Mouse (Mus musculus): ENCODE data around the gene Zcchc24. TPM values are rescaled to one million over a fixed set of nuclear protein-coding genes. Genes with fewer than 3 reads are reported as not detected.

The Zcchc24 gene
- total and polyA plus RNA-seq, 2 experiments, result 27.3 to 53.0 TPM

DNA sequence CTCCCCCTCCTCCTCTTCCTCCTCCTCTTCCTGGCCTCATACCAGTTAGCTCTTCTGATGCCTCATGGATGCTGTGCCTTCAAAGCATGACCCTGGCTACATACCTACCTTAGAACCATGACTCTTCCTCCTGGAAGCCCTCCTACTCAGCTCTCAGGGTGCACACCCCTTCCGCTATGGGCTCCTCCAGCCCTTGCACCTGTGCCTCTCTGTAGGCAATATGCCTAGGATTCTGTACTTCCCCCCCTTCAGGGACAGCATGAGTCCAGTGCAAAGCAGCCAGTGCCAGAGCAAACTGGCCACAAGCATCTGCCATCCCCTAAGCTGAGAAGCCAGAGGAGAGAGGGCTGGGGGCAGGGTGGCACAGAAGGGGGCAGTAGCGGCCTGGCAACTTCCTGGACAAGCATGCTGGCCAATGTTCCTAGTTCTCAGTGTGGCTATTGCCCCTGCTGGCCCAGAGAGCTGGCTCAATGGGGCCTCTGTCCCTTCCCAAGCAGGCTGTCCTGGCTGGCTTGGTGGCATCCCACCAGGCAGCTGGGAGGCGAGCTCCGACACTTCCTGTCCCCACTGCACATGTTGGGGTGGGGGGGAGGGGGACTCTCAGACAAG is 28.8 kb downstream of the Zcchc24 start:
- peaks cover 7% of the 10 kb centered on the region for H3K36me3 ChIP-seq (ENCODE audit: control insufficient read depth, insufficient read depth, low read length)
- TF ChIP-seq CTCF (IDR thresholded peaks at IDR 0.05; ENCODE audit: low read depth, low read length) (no peak), POLR2A (IDR thresholded peaks at IDR 0.05; ENCODE audit: extremely low read depth, insufficient read depth, low read length) (no peak)
- H3K9ac ChIP-seq (ENCODE audit: low read depth, low read length), result no peak overlapping the region
- H3K27ac ChIP-seq (replicated peaks; ENCODE audit: insufficient read depth, low read depth, low read length), result no peak overlapping the region
- WGBS, result 85% methylated on average over 4 of the region's 4 CpGs
- H3K4me1 ChIP-seq (ENCODE audit: control insufficient read depth, insufficient read depth, low read length), result peaks cover 41% of the 10 kb centered on the region
- no peak overlapping the region for H3K4me3 ChIP-seq (ENCODE audit: insufficient read depth, low read depth, low read length)
- peaks cover 8% of the 10 kb centered on the region; the same call in 1 of the 2 replicates for H3K79me2 ChIP-seq (ENCODE audit: control insufficient read depth, insufficient read depth, low read length)
- DNase-seq (ENCODE audit: extremely low read depth, low read depth, low spot score), result no peak
- no peaks in the 10 kb centered on the region for H3K27me3 ChIP-seq (ENCODE audit: control insufficient read depth, insufficient read depth, low read length)

DNA sequence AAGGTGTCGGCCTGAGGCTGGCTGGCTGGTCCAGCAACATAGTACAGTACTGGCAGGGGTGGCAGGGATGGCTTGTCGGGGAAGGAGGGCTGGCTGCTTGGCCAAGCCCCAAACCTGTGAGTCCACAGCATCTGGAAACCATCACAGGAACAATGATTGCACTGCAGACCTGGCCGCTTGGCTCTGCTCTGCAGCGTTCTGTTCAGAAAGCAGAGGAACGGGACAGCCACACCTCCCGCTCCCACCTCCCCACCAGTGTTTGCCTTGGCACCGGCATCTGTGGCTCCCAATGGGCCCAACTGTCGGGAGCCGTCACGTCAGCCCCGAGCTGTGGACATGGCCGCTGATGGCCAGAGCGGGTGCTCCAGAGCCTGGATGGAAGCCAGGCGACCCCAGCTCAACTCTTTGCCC is 30.2 kb downstream of the Zcchc24 start:
- peak; percentile 69 for DNase-seq (ENCODE audit: extremely low read depth, low read depth, low spot score)
- peak overlapping the region; percentile 4; the same call in 1 of the 2 replicates for H3K27ac ChIP-seq (replicated peaks; ENCODE audit: insufficient read depth, low read depth, low read length)
- 0 out of 2 replicates have a peak, but pooled peaks have one; percentile 9 for TF ChIP-seq CTCF (IDR thresholded peaks at IDR 0.05; ENCODE audit: low read depth, low read length)
- TF ChIP-seq POLR2A (IDR thresholded peaks at IDR 0.05; ENCODE audit: extremely low read depth, insufficient read depth, low read length), result no peak
- WGBS, result 21% methylated on average over 14 of the region's 14 CpGs
- peaks cover 3% of the 10 kb centered on the region; the same call in 1 of the 2 replicates for H3K36me3 ChIP-seq (ENCODE audit: control insufficient read depth, insufficient read depth, low read length)
- peaks cover 38% of the 10 kb centered on the region for H3K4me1 ChIP-seq (ENCODE audit: control insufficient read depth, insufficient read depth, low read length)
- no peak overlapping the region for H3K9ac ChIP-seq (ENCODE audit: low read depth, low read length)
- peaks cover 12% of the 10 kb centered on the region for H3K79me2 ChIP-seq (ENCODE audit: control insufficient read depth, insufficient read depth, low read length)
- H3K27me3 ChIP-seq (ENCODE audit: control insufficient read depth, insufficient read depth, low read length), result no peaks in the 10 kb centered on the region
- no peak overlapping the region for H3K4me3 ChIP-seq (ENCODE audit: insufficient read depth, low read depth, low read length)

DNA sequence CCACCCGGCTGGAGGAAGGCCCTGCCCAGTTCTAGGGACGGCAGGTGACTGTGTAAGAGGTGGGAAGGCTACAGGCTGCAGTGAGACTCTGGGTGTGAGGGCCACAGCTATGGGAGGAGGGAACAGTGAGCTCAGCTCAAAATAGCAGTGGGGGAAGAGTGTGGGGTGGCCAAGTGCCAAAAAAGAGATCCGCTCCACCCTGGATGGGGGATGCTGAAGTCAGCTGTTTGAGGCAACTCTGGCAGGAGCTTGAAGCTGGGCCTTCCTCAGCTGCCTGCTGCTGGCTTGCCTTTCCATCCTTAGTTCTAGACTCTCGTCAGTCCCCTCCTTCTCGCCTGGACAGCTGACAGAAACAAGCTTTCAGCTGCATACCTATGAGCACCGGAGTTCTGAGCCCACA is 32.2 kb downstream of the Zcchc24 start:
- Histone ChIP-seq H3K79me2 (ENCODE audit: control insufficient read depth, insufficient read depth, low read length) (peaks cover 12% of the 10 kb centered on the region), H3K9ac (ENCODE audit: low read depth, low read length) (no peak overlapping the region; the same call in 1 of the 2 replicates), H3K27ac (replicated peaks; ENCODE audit: insufficient read depth, low read depth, low read length) (peak overlapping the region; percentile 32), H3K4me3 (ENCODE audit: insufficient read depth, low read depth, low read length) (no peak overlapping the region), H3K4me1 (ENCODE audit: control insufficient read depth, insufficient read depth, low read length) (peaks cover 32% of the 10 kb centered on the region), H3K36me3 (ENCODE audit: control insufficient read depth, insufficient read depth, low read length) (peaks cover 3% of the 10 kb centered on the region; the same call in 1 of the 2 replicates), H3K27me3 (ENCODE audit: control insufficient read depth, insufficient read depth, low read length) (no peaks in the 10 kb centered on the region)
- TF ChIP-seq POLR2A (IDR thresholded peaks at IDR 0.05; ENCODE audit: extremely low read depth, insufficient read depth, low read length), result no peak
- TF ChIP-seq CTCF (IDR thresholded peaks at IDR 0.05; ENCODE audit: low read depth, low read length), result no peak
- WGBS, result 57% methylated on average over 6 of the region's 6 CpGs
- DNase-seq (ENCODE audit: extremely low read depth, low read depth, low spot score), result peak; percentile 46

DNA sequence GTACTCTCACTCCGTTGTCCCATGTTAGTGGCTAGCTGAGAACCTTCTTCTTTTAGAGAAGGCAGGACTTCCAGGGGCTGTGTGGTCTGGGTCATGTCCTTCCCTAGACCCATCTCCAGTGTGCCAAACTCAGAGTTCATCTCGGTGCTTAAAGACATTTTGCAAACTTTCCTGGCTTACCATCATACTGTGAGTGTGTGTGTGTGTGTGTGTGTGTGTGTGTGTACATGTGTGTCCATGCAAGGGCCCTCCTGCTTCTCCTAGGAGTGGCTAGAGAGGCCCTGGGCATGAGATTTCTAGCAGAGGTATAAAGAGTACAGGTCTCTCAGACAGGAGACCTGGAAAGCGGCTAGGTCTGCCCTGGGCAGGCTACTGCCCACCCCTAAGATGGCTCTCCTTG is 32.7 kb downstream of the Zcchc24 start:
- peaks cover 12% of the 10 kb centered on the region for H3K79me2 ChIP-seq (ENCODE audit: control insufficient read depth, insufficient read depth, low read length)
- WGBS, result 41% methylated on average over 3 of the region's 3 CpGs
- H3K4me3 ChIP-seq (ENCODE audit: insufficient read depth, low read depth, low read length), result no peak overlapping the region
- H3K36me3 ChIP-seq (ENCODE audit: control insufficient read depth, insufficient read depth, low read length), result peaks cover 3% of the 10 kb centered on the region; the same call in 1 of the 2 replicates
- H3K9ac ChIP-seq (ENCODE audit: low read depth, low read length), result no peak overlapping the region; the same call in 1 of the 2 replicates
- H3K27ac ChIP-seq (replicated peaks; ENCODE audit: insufficient read depth, low read depth, low read length), result peak overlapping the region; percentile 32
- peaks cover 32% of the 10 kb centered on the region for H3K4me1 ChIP-seq (ENCODE audit: control insufficient read depth, insufficient read depth, low read length)
- H3K27me3 ChIP-seq (ENCODE audit: control insufficient read depth, insufficient read depth, low read length), result no peaks in the 10 kb centered on the region
- TF ChIP-seq CTCF (IDR thresholded peaks at IDR 0.05; ENCODE audit: low read depth, low read length) (no peak), POLR2A (IDR thresholded peaks at IDR 0.05; ENCODE audit: extremely low read depth, insufficient read depth, low read length) (no peak)
- no peak for DNase-seq (ENCODE audit: extremely low read depth, low read depth, low spot score)

DNA sequence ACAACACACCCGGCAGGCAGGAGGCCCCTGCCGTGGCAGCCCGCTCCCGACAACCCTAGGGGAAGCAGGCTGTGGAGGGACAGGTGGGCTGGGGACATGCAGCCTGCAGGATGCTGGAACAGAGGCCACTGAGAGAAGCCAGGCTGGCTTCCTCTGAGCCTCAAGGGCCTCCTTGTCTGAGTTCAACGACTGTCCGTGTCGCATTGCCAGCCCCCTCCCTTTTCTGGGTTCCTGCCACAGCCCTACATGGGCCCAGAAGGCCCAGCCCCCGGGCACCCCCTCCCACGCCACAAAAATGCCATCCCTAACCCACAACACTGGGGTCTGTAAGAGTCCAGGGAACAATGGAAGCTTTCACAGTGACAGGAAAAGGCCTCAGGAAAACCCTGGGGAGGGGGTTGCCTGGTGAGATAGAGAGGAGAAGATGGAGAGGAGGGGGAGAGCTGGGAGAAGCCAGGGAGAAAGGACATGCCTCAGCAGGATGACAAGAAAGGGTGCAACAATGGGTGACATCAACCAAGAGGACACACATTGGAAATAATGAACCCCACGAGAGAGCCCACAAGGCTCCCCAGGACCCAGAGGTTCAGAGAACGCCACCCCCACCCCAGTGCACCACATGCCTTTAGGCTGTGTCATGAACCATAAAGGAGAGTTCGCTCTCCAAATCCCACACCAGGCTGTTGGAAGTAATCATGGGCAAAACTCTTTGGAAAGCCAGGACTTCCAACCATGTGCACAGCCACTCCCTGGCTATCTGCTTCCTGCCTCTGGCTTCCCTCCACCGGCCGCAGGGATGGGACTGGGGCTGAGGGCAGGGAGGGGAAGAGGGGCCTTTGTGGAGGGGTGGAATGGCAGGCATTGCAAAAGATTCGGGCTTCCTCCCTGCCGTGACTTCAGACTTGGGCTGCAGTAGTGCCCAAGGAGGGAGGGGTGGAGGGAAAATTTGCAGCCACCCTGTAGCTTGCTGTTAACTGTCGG is 33.8 kb downstream of the Zcchc24 start:
- H3K27ac ChIP-seq (replicated peaks; ENCODE audit: insufficient read depth, low read depth, low read length), result peak overlapping the region; percentile 50; the same call in 1 of the 2 replicates
- H3K9ac ChIP-seq (ENCODE audit: low read depth, low read length), result no peak overlapping the region
- TF ChIP-seq CTCF (IDR thresholded peaks at IDR 0.05; ENCODE audit: low read depth, low read length) (no peak), POLR2A (IDR thresholded peaks at IDR 0.05; ENCODE audit: extremely low read depth, insufficient read depth, low read length) (no peak)
- no peaks in the 10 kb centered on the region for H3K27me3 ChIP-seq (ENCODE audit: control insufficient read depth, insufficient read depth, low read length)
- no peaks in the 10 kb centered on the region for H3K36me3 ChIP-seq (ENCODE audit: control insufficient read depth, insufficient read depth, low read length)
- H3K79me2 ChIP-seq (ENCODE audit: control insufficient read depth, insufficient read depth, low read length), result peaks cover 6% of the 10 kb centered on the region
- no peak for DNase-seq (ENCODE audit: extremely low read depth, low read depth, low spot score)
- H3K4me3 ChIP-seq (ENCODE audit: insufficient read depth, low read depth, low read length), result no peak overlapping the region
- 60% methylated on average over 17 of the region's 17 CpGs for WGBS
- peaks cover 29% of the 10 kb centered on the region; the same call in 1 of the 2 replicates for H3K4me1 ChIP-seq (ENCODE audit: control insufficient read depth, insufficient read depth, low read length)
